Mouse (Mus musculus): Measurements from ENCODE around the gene Sema4c.

DNA sequence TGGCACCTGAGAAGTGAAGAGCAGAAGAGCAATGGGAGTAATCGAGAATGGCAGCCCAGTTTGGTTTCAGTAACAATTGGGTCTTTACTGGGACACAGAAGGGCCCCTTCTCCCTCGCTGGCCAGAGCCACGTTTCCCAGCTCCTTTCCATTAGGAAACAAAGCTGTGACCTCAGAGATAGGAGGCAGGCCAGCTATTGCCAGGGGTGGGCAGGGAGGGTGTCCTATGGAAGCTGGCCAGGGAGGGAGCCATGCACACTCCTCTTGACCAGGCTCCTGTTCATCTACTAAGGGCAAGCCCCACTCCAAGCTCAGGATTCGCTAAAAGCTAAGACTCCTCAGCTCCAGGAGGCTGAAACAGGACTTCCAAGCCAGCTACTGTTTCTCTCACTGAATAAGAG, 1.1 kb upstream of the Sema4c start:
- TF ChIP-seq FLI1 (IDR thresholded peaks at IDR 0.05; ENCODE audit: low read length) (no peak), GATA1 (IDR thresholded peaks at IDR 0.05; ENCODE audit: borderline replicate concordance, low read length) (no peak)
